Mouse (Mus musculus) naive thymus-derived CD4-positive, alpha-beta T cell, adult 2 months (primary cell): ENCODE data around the gene Lonp2.

Experiments
- DNase-seq: peaks from one replicate; pipeline ENCODE4 v3.0.0-alpha.2; 2011; ENCODE audit warnings: low read depth

Gene Lonp2

DNA sequence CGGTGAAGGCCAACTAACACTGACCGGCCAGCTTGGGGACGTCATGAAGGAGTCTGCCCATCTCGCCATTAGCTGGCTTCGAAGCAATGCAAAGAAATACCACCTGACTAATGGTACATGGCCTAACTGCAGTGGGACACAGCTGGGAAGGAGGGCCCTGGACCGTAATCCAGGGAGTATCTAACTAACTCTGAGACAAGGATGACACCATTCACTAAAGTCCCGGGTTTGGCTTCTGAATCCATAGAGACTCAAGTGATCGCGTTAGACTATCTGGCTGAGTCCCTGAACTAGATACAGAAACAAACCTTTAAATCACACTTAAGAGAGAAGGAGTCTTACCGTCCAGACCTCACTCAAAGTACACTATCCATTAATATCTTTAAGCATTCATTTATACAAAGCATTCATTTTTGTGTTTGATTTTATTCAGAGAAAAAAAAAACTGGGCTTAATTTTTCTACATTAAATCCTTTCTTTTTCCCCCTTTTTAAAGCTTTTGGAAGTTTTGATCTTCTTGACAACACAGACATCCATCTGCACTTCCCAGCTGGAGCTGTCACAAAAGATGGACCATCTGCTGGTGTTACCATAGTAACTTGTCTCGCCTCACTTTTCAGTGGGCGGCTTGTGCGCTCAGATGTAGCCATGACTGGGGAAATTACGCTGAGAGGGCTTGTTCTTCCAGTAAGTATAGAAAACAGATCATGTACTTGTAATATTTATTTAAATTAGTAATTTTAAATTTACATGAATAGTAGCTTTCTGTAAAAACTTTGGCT is 89.8 kb downstream of the Lonp2 start:
- no peak for DNase-seq

DNA sequence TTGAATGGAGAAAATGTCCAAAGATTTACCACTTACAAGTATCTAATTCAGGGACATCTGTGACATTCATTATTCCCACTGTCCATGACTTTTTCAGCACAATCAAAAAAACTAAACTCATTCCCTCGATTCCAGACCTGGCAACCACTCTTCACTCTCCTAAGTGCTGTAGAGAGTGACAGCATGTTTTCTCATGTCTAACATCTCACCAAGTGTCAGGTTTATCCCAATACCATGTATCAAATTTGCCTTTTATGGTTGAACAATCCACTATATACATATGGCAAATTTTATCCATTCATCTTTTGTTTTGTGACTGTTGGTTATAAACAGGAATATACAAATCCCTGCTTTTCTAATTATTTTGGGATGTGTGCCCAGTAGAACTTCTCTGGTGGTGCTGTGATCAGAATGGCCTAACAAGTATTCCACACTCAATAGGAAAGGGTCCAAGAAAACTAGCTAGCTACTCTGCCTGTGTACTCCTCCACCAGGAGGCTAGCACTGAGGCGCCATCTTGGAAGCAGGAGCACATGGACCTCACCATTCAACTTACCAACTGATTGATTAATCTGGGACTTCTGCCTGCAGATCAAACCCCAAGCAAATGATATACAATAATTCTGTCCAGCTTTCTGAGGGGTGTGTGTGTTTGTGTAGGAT is 94.6 kb downstream of the Lonp2 start:
- DNase-seq = no peak

DNA sequence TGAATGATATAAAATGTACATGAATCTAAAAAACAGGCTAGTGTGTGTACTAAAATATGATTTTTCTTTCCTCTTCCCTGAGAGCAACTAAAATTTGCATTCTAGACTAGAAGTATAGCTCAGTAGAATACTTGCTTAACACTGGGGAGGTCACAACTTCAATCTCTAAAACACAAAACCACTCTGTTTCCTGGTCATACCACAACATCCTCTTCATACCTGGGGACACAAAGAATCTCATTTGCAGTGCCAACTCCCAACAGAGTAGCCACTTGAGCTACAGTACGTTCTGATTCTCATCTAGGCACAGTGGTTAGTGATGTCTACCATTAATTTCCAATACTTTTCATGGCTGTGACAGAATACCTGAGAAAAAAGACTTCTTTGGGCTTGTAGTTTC is 95.5 kb downstream of the Lonp2 start:
- peak; percentile 72 for DNase-seq

DNA sequence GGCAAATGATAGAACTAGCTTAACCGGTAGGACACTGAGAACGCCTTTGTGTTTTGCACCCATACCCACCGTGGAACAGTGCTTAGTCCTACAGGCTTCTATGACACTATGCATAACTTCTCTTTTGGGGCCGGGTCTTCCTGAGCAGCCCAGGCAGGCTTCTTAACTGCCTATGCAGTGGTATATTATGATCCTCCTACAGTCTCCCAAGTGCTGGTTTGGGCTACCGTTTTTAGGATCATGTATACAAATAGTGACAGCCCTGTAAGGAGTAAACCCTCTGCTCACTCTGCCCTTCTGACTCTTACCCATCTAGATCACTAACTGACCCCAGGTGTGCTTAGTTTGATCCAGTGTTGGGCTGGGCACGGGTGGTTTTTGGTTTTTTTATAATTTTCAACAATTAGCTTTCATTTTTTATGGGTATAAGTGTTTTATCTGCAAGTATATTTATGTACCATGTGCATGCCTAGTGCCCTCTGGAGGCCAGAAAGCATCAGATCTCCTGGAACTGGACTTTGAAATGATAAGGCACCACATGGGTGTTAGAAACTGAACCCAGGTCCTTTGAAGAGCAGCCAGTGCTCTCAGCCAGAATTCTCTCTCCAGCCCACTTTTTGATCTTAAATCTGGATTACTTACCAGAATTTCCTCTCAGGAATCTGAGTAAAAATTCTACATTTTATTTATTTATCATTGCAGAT is 97.1 kb downstream of the Lonp2 start:
- peak; percentile 60 for DNase-seq

DNA sequence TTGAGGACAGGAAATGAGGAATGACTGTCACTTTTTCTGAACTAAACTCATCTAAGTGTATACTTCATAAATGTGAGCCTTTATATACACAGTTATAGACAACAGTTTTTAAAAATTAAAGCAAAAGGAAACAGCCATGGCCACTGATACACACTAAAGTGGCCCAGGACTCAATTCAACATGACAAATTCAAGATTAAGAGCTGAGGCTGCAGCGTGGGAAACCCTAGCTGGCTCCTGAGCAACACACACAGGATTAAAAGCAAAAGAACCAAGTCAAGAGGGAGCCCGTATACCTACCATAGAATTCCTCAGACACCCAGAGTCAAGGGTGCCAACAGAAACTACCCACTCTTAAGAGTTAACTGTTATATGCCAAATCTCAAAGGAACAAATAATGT is 97.6 kb downstream of the Lonp2 start:
- no peak for DNase-seq

DNA sequence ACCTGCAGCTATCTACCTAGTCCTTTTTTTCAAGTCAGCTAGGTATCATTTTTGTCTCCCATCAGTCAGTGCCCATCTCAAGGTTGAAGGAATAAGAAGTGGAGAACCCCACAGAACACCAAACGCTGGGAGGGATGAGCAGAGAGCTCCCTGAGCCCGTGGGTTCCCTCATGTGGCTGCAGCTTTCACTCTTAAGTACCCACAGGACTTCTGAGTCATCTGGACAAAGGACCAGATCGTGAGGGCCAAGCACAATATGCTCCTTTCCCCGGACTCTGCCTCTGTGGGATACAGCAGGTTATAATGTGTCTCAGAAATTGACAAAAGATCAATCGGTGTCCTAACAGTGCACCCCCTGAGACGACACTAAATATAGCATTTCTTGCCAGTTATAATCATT is 103.1 kb downstream of the Lonp2 start:
- DNase-seq = no peak

DNA sequence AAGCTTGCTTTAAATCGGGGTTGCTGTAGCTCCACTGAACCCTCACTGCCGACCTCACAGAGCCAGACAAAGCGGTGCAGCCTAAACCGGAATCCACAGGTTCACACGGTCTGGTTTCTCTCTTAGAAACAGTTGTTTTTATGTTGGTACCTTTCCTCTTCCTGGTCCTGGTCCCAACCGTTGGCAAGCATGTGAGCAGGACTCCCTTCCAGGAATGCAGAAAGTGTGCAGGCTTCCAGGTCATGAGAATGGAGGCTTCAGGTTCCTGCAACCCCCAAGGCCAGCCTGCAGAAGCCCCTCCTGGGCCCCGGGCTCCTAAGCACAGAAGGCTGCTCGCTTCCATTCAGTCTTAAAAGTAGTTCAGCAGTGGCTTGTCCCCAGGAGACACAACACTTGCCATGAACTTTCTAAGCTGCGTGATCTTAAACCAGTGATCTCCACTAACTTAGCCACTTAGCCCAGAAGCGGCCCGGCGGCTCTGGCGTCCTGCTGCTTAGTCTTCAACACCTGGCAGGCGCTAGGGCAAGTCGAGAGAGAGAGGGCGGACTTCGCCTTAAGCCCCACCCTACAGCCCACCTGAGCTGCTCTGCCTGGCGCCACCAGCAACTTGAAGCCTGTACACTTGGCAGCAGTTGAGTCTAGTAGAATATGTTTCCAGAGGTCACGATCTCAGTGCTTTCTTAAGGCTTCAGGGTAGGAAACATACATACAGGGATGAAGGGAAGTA is 104.5 kb downstream of the Lonp2 start:
- DNase-seq = peak; percentile 54

DNA sequence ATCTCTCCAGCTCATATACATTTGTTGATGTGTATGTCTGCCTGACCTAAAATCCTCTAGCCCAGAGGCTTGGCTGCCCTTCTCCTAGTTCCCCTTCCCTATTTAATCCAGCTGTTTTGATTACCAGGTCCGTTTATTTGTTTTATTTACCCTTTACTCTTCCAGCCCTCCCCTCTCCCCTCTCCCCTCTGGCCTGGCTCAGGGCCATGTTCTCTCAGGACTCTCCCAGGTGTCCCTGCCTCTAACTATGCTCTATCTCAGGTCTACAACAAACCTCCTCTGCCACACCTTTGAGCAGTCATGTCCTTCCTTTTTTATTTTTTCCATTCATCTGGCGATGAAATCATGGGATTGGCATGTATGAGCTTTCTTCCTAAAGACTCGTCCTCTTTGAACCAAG is 106.5 kb downstream of the Lonp2 start:
- no peak for DNase-seq

DNA sequence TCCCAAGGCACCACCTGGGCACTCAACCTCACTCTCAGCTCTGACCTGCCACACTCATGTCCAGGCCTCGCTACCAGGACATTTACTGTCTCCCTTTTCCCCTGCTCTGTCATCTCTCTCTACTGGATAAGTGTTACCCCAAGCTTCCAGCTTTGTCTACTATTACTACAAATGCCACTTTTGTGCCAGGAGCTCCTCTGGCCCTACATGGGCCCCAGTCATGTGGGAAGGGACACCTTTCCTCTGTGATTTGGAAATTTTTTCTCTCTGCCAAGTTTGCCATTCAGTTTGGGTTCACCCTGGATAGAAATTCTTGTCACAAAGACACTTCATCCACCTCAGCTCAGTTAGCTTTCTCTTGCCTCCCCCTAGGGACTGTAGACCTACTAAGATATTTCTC is 107.0 kb downstream of the Lonp2 start:
- no peak for DNase-seq

DNA sequence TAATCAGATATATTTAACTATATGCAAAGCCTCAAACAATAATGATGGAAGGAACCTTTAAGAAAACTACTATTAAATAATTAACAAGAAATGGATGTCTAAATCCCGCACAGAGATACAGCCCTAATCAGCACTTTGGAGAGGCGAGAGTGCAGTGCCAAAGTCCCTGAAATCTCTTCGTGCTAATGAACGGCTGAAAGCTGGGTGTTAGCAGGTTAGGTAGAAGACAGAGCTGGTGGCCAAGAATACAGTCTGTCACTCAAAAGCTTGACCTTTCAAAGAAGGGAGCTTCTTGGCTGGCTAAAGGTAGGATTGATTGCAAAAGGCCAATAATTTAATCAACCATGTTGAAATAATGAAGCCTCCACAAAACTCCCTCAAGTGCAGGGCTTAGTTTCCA is 110.3 kb downstream of the Lonp2 start:
- no peak for DNase-seq

DNA sequence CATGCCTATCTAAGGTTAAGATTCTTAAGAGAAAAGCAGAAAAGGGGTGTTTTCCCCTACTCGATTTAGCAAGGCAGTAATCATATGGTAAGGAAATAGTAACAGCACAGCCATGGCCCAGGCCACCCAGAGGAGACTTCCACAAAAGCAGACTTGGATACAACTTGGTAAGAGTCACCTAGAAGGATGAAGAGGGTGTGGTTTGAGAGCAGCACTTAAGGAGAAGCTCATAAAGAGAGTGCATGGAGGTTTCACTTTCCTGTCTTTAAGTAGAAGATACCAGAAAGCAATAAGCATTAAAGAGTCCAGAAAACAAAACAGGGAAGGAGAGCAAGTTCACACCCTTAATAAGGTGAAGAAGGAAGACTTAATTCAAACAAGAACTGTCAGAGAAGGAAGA is 111.1 kb downstream of the Lonp2 start:
- peak; percentile 51 for DNase-seq

DNA sequence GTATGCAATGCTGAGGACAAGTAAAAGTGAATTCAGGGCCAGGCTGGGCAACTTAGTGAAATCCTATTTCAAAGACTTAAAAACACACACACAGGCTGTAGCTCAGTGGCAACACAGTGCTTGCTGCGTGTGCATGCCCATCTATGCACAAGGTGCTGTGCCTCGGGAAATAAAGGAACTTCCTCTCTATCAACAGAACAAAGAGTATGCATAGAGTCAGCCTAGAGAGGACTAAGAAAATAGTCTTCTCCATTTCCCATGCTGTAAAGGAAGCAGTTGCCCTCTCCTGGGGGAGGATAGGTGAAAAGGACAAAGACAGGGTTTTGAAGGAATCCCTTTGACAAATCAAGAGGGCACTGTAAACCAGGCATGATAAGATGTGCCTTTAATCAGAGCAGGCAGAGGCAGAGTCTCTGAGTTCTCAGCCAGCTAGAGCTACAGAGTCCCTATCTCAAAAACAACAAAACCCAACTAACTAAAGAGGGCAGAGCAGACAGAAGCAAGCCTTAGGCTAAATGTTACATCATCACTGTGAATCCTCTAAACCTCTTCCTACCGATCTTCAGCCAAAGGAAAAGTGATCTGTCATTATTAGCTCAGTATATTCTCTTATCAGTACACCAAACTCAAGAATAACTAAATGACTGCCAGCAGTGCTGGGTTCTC is 111.7 kb downstream of the Lonp2 start:
- peak; percentile 70 for DNase-seq

DNA sequence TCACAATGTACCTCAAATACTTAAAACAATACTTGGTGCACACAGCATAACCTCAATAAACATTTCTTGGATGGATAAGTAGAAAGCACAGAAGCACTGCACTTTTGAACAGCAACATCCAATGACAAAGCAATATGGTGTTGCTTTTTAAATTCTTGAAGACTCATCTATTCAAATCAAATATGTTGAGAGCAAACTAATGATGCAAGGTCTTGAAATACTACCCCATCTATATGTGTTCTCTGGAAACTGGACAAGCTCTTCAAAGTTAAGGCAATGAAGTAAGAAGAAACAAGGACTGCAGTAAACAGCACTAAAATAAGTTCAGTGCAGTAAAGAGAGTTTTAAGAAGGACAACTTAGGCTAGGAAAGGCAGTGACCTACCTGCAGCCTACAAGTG is 117.1 kb downstream of the Lonp2 start:
- no peak for DNase-seq

DNA sequence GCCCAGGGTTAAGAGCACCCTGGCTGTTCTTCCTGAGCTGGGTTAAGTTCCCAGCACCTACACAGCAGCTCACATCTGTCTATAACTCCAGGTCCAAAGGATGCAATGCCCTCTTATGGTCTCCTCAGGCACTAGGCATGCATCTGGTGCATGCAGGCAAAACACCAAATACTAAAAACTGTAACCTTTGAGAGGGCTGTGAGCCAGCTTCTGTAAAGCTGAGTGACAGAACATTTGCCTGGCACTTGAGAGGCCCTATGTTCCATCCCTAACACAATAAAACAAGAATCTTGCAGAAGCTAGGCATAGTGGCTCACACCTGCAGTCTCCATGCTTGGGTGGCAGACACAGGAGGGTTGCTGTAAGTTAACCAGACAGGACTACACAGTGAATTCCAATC is 117.8 kb downstream of the Lonp2 start:
- DNase-seq = peak; percentile 19

DNA sequence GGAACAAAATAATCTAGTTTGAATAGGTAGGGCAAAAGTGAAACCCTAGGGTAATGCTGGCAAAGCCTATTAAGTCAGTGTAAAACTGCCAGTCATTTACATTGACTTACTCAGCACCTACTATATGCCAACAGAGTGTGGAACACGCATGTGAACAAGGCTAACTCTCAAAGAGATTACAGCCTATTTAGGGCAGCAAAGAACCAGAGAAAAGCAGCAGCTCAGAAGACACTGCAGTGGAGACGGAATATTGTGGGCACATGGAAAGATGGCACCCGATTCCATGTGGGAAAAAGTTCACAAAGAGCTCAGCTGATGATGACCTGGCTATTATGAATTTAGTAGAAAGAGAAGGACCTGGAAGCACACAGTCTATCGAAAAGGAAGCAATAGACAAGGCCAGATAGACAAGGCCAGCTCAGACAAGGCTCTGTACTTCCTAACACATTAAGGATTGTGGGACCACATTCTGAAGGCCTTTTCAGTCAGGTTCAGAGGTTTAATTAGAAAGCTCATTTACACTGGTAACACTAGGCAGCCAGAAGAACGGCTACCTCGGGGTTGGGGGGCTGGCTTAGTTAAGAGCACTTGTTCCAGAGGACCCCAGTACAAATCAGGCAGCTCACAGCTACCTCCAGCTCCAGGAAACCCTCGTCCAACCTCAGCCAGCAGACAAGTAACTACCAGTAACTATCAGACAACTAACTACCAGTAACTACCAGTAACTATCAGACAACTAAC is 118.9 kb downstream of the Lonp2 start:
- DNase-seq = peak; percentile 25

DNA sequence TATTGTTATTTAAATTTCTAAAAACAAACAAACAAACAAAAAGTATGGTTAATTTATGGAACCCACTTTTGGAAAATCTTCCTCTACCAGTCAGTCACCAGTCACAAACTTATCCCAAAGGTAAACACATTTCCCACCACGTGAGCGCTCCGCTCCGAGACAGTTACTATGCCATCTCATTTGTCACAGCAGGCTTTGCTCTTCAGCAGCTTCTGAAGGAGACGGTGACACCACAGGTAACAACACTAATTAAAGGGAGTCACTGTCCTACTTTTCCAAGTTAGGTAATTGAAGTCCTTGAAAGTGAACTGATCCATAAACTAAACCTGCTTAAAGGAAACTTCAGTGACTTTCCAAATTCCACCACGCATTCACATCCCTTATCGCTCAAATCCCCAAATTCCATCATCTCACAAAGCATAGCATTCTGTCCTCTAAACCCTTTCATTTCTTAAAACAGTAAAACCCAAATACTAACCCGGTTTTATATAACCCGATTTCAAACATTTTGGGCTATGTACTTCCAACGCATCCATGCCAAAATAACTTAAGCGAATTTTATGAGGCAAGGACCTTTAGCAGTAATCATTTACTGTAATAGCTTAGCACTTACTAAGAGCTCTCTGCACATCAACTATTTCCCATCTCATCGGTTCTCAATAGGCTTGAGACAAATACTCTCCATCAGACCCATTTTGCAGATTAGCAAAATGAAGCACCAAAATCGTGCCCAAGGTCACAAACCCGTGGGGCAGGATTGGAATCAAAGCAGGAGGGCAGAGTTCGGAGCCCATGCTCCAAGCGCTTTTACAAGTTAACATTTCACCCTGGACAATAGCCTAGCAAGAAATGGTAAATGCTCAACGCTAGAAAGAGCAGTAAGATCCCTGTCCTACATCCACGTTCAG is 120.7 kb downstream of the Lonp2 start:
- peak; percentile 36 for DNase-seq

DNA sequence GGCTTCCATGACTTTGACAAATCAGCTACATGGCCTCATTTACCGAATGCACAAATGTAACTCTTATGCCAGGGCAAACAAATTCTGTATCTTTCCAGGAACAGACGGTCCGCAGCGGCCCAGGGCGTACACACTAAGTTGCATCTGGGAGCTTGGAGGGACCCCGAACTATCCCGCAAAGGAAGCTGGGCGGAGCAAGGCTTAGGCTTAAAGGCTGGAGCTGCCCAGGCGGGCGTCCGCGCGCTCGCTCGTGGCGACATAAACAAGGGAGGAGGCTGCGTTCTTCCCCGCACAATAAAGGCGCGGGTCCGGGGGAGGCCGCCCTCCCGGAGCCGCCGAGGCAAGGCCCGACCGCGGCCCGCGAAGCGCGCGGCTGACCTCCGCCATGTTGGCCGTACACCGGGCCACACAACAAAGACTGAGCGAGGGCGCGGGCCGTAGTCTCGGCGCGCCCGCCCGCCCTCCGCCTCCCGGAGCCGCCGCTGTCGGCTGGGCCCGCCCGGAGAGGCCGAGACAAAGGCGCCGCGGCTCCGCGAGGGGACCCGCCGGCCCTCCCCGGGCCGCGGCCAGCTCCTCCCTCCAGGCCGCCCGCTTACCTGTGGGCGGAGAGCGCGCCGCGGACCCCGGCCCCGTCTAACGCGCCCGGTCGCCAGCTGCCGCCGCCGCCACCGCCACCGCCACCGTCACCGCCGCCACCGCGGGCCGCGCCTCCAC is 121.5 kb downstream of the Lonp2 start, which contains the start of the genes Gm10638 and Siah1a:
TSS of gene Gm10638 (plus strand) at position 479 of the 714 bp plus-strand sequence.
TSS of gene Siah1a (minus strand) at position 714 of the 714 bp plus-strand sequence.
- peak; percentile 65 for DNase-seq

DNA sequence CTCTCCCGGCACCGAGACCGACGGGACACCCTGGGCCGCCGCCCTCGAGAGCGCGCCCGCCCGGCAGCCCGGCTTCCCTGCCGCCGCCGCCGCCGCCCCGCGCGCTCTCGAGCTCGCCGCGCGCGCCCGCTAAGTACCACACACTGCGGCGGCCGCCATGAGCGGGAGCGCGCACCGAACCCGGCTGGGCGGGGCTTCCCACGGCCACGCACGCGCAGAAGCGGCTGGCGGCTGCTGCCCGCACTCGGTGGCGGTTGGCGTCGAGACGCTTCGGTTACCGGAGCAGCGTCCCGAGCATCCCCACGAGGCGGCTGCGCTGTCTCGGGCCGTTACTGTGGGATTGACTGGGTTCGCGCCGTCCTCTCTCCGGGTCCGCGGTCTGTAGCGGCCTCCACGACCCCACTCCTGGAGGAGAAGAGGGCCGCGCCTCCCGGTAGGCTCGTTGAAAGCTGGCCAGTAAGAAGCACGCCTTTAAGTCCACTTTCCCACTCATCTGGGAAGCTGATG is 122.1 kb downstream of the Lonp2 start:
- peak; percentile 96 for DNase-seq

DNA sequence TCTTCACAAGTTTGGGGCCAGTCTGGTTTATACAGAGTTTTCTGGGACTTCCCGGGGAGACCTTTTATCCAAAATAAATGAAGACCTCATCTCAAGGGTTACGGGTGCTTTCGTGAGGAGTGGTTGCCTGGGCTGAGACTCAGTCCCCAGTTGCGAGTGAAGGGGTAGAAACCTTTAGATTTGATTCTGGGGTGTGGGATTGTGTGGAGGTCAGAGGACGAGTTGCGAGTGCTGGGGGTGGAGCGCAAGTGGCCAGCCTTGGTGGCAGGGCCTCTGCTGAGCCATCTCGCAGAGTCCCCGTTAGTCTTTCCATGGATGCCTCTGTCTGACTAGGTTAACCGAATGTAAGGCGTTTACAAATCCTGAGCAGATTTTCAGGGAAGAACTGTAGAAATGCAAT is 122.7 kb downstream of the Lonp2 start:
- no peak for DNase-seq
